Mouse (Mus musculus) layer of hippocampus, adult 11-12 months (tissue): ENCODE measurements around the gene Pamr1.

Source experiments
- DNase-seq: peaks from one replicate; pipeline ENCODE4 v3.0.0; 2022; ENCODE audit warnings: low spot score

The Pamr1 gene

GRCm38 (mm10) chr2:102549611-102550266 is at the start of gene Pamr1:
Gene Pamr1 (plus strand): TSS chr2:102550012.
- no peak for DNase-seq

GRCm38 (mm10) chr2:102507633-102508032 is 42.2 kb upstream of the Pamr1 start:
- DNase-seq = no peak

GRCm38 (mm10) chr2:102508154-102508553 is 41.7 kb upstream of the Pamr1 start:
- DNase-seq = peak; percentile 5

DNA sequence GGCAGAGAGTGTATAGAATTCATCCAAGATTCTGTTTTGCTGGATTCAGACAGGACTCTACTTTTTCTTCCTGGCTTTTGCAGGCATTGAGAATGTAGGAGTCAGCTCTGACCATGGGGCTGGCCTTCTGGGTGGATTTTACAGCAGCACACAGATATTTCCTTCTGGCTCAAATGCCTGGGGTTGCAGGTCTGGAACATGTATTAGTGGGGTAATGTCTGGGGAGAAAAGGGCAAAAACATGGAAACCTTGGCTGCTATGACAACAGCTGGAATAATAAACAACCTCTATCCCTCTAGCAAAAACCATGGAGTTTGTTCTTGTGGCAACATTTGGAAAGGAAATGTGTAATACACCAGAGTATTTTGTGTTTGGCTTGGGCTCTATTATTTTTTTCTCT is 29.9 kb upstream of the Pamr1 start:
- no peak for DNase-seq

DNA sequence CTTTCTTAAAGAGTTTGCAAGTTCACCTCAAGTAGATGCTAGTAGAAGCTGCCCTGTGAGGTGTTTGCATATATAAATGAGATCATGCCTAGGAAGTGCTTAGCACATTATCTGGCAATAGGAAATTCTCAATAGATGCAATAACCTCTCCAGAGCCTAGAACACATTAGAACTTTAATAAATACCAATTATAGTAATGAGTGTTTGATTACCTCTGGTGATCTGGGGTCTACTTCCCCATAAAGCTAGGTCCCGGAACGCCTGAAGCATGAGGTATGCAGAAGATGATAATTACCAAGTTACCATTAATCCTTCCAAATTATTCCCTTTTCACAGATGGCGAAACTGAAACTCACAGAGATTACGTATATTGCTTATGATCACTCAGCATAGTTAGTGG is 22.2 kb upstream of the Pamr1 start:
- DNase-seq = no peak

DNA sequence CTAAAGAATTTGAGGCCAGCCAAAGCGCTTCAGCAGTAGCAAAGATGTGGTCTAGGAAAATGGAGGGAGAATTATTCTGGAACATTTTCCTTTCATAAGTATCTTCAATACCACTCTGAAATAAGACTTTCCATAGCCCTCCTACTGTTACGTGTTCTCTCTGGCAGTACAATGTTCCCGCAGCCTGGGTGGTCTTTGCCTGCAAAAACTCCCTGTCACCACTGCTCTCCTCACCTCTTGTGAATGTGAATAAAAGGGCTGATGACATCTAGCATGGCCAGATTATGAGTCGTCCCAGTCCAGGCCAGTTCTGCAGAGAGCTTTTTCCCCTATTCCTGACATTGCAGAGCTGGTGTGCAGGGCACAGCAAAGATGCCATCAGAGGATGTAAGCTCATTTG is 16.4 kb upstream of the Pamr1 start:
- DNase-seq = no peak

- no peak for DNase-seq
Observed at GRCm38 (mm10) chr2:102536766-102537165, 13.0 kb upstream of the Pamr1 start.

DNA sequence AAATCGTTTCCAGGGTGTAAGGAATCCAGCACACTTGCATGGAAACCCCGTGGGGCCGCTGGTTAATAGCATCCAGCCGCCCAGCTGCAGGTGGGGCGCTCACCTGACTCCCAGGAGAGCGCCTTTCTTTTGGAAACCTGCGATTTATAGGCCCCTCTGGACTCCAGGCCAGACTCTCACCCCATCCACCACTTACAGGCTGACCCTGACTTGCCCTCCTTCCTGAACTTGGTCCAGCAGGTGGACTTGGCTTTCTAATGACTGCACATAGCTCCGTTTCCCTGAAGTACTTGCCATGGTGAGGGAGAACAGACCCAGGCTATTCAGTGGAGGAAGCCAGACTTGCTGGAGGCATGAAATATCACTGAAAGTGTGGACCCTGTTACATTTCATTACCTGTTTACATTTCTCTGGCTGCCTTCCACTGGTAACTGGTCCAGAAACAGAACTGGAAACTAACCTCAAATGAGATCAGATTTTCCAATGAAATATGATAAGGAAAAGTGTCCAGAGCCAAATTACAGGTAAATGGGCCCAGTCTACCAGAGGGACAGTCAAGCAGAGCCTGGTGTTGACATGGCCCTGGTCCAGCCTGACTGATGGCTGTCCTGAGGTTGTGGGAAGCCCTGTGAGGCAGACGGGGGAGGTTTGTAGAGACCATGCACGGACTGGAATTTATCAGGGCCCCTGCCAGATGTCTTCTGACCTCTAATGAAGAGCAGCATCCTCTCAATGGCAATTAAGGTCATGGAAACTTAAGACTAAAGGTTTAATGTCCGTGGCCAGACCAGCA is 9.2 kb upstream of the Pamr1 start:
- no peak for DNase-seq

GRCm38 (mm10) chr2:102541404-102542125 is 8.2 kb upstream of the Pamr1 start:
- DNase-seq = no peak

GRCm38 (mm10) chr2:102543961-102544719 is 5.7 kb upstream of the Pamr1 start:
- DNase-seq = no peak

DNA sequence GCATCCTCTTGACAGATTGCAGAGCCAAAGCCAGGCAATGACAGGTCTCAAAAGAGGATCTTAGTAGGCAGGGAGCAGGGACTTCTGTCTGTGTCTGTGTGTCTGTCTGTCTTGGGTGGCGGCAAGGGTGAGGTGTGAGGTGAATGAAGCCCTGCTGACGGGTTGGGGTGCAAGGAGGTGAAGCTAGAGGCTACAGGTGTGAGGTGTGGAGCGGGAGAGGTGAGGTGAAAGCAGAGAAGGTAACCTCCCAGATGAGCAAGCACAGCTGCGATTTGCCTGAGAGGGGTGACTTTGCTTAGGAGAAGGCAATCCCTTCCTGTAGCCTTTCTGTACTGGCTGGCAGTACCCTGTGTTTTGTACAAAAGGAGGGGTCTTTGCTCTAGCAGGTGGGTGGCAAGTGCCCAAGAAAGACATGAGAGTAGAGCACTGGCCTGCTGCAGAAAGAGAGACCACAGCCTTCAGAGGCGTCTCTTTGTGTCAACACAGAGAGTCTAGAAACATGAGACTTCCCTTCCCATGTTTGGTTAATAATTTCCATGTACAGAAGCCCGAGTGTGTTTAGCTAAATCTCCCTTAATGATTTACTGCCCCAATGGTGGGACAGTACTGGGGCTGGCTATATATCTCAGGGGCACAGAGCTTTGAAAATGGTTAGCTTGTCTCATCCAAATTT is 1.2 kb downstream of the Pamr1 start:
- DNase-seq = no peak

- DNase-seq = no peak
Observed at GRCm38 (mm10) chr2:102551594-102551993, 1.8 kb downstream of the Pamr1 start.

GRCm38 (mm10) chr2:102552095-102552537 is 2.3 kb downstream of the Pamr1 start:
- DNase-seq = no peak

DNA sequence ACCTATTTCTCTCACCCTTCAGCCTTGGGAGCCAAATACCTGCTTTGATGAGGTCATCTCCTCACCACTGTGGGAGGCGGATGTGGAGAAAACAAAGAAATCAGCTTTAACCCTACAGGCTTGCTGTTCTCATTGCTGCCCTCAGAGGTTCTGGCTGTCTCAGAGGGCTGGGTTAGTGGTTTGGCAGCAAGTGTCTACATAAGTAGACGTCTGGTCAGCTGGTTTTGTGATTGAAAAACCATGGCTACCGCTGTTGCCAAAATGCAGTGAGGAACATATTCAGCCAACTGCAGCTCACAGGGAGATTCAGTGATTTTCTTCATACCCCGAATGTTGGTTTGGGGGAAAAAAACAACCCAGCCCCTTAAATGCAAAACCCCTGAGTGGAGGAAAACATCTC is 7.3 kb downstream of the Pamr1 start:
- no peak for DNase-seq

GRCm38 (mm10) chr2:102558965-102559364 is 9.2 kb downstream of the Pamr1 start:
- no peak for DNase-seq

DNA sequence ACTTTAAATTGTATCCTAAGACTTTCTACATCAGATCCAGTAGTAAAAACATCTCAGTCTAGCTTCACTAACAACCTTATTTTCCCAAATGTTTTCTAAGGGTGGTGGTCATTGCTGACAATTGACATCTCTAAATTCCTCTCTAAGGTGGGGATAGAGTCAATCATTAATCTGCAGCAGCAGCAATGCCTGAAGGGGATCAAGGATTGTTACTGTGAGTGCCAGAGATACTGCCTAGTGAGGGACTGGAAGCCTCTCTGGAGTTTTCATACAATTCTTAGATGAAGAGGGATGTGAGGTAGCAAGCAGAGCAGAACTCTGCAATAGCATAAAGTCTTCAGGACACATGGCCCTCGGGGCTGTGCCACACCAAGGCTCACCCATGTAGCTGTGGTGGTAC is 14.0 kb downstream of the Pamr1 start:
- DNase-seq = no peak

- no peak for DNase-seq
Observed at GRCm38 (mm10) chr2:102579248-102579647, 29.4 kb downstream of the Pamr1 start.

DNA sequence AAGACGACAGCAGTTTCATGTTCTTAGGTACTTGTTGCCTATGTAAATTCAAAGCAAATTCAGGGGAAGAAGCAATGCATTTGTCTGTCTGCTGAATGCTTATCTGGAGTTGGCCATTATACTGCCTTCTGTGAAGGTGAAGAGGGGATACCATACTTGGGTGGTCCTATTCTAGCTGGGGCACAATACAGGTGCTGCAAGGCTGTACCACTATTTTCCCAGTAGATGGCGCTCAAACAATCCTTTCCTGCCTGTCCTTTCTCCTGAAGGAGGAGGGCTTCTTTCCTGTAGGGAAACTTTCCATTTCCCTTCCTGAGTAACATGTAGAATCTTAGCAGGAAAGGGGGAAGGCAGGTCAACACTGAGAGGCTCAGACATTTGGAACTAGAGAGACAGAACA is 40.2 kb downstream of the Pamr1 start:
- DNase-seq = peak; percentile 49

GRCm38 (mm10) chr2:102594535-102594934 is 44.7 kb downstream of the Pamr1 start:
- no peak for DNase-seq

- DNase-seq = no peak
Observed at GRCm38 (mm10) chr2:102595395-102596130, 45.8 kb downstream of the Pamr1 start.
